Mouse (Mus musculus) forebrain, embryonic 16.5 days (tissue): ENCODE results near the gene Dnah7a. TPM values are rescaled to one million over a fixed set of nuclear protein-coding genes. Genes with fewer than 3 reads are reported as not detected.

ENCODE experiments used
- ATAC-seq: fragments of 200-750 bp; cut with Nextera tagmentation; 2 replicates; pipeline ENCODE4 v1.8.0; 2017; ENCODE audit warnings: mild to moderate bottlenecking, moderate library complexity
- H3K27ac ChIP-seq: fragments of 300-500 bp; sonication (generic); 2 replicates; pipeline ENCODE4 v1.5.1; 2014; ENCODE audit warnings: low read length, control low read depth
- H3K27me3 ChIP-seq: fragments of 300-500 bp; sonication (generic); replicated peaks from 2 replicates; pipeline ENCODE4 v1.6.1; 2014; ENCODE audit warnings: low read length; ENCODE audit not compliant: control insufficient read depth, insufficient read depth
- H3K36me3 ChIP-seq: fragments of 300-500 bp; sonication (generic); 2 replicates; pipeline ENCODE4 v1.6.1; 2014; ENCODE audit not compliant: control insufficient read depth, insufficient read depth
- H3K4me1 ChIP-seq: fragments of 300-500 bp; sonication (generic); replicated peaks from 2 replicates; pipeline ENCODE4 v1.6.1; 2014; ENCODE audit warnings: low read length; ENCODE audit not compliant: control insufficient read depth, insufficient read depth
- H3K4me2 ChIP-seq: fragments of 300-500 bp; sonication (generic); 2 replicates; pipeline ENCODE4 v1.6.1; 2014; ENCODE audit warnings: mild to moderate bottlenecking, low read length, control low read depth
- H3K4me3 ChIP-seq: fragments of 300-500 bp; sonication (generic); replicated peaks from 2 replicates; pipeline ENCODE4 v1.5.1; 2014; ENCODE audit warnings: mild to moderate bottlenecking, low read length, control low read depth
- H3K9ac ChIP-seq: fragments of 300-500 bp; sonication (generic); replicated peaks from 2 replicates; pipeline ENCODE4 v1.6.1; 2014; ENCODE audit warnings: low read depth, low read length, control low read depth
- H3K9me3 ChIP-seq: fragments of 300-500 bp; sonication (generic); 2 replicates; pipeline ENCODE4 v1.6.1; 2016; ENCODE audit warnings: low read length; ENCODE audit not compliant: control insufficient read depth
- WGBS: fragments of 180-500 bp; shearing (Covaris S2); extraction: QIAGEN DNeasy Blood & Tissue Kit; methylation state at CpG from one replicate; pipeline ENCODE4 v1.1.7; 2014; 5-methylcytosine and 5-hydroxymethylcytosine counted together
- microRNA-seq: library from miRNA; unstranded; fragments of <30 nt; microRNA quantifications from one replicate; pipeline ENCODE4, GENCODE M21; 2017
- polyA plus RNA-seq: library from polyadenylated mRNA; unstranded; fragments of >200 nt; fragmentation: Nextera tagmentation; extraction: Ambion mirVana; gene quantifications from 2 replicates; pipeline ENCODE4 v1.2.1, GENCODE M21; 2015

The Dnah7a gene
- polyA plus RNA-seq, 1 experiment from 2014 or later: 7.7 TPM

DNA sequence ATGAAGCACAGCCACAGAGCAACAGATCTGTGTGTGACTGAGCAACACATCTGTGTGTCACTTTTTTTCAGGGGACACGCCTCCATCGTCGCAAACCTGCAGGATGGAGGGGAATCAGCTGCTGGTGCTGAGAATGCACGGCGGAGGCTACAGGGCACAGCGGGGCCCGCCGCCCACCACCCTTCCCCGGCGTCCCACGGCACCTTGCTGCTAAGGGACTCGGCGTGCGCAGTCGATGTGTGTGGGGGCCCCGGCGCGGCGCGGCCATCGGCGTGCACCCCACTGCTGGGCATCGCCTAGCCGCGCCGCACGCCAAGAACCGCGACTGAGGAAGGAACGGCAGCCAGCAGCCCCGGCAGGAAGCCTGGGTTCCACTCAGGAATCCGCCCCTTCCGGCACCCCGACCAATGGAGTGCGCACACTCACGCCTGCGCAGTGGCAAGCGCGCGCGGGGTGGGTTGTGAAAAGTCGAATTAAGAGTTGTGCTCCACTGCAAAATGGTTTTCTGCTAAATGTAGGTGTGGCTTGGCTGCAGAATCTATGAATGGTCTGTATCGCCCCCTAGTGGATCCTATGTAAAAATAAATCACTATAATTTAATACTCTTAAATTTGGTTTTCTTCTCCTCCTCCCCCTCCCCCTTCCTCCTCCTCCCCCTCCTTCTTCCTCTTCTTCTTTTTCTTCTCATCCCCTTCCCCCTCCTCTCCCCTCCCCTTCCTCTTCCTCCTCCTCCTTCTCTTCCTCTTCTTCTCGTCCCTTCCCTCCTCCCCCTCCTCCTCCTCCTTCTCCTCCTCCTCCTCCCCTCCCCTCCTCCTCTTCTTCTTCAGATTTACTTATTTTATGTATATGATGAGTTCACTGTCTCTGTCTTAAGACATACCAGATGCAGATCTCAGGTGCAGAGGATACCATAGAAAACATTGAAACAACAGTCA lies 354.0 kb downstream of the Dnah7a start, which contains the start of the genes Asdurf, Gm28551 and Asnsd1:
Asdurf (minus strand) TSS at position 293 of the 935 bp plus-strand sequence.
Gm28551 (minus strand) TSS at position 341 of the 935 bp plus-strand sequence.
Asnsd1 (minus strand) TSS at position 426 of the 935 bp plus-strand sequence.
- peak within 1 kb of the TSS; percentile 86 for H3K27ac ChIP-seq
- H3K4me2 ChIP-seq: peak within 1 kb of the TSS; percentile 55
- peak within 1 kb of the TSS; percentile 91 for H3K9ac ChIP-seq
- H3K27me3 ChIP-seq: no peaks in the 10 kb centered on the region
- WGBS: under 1% methylated on average over 44 of the region's 44 CpGs
- peak; percentile 100 for ATAC-seq
- no peaks in the 10 kb centered on the region for H3K9me3 ChIP-seq
- H3K4me1 ChIP-seq: peaks cover 5% of the 10 kb centered on the region
- peak within 1 kb of the TSS; percentile 77 for H3K4me3 ChIP-seq
- H3K36me3 ChIP-seq: peaks cover 8% of the 10 kb centered on the region

Small RNA genes within 50 kb of the gene (microRNA-seq; reads per million reads assigned to microRNA genes)
- not detected for gene Gm25240

Other genes starting within 250 kb of the Dnah7a start
- gene Stk17b, start 78.4 kb upstream of the Dnah7a start, polyA plus RNA-seq: 4.9 and 6.0 TPM in 2 replicates